Mouse (Mus musculus) spleen, postnatal 36 days (tissue): ENCODE data around the gene Scnn1g.
A peak's percentile ranks its signal among the peaks of the same experiment; 100 is the strongest.

Source experiments
- DNase-seq, 2 experiments: peaks; one replicate each; pipeline ENCODE4 v3.0.0; 2022; ENCODE audit warnings: low spot score in 2 of 2, mixed read lengths in 1 of 2

The Scnn1g gene

GRCm38 (mm10) chr7:121734171-121734831 lies at the start of gene Scnn1g:
Scnn1g (plus strand) TSS chr7:121734479.
- DNase-seq, result peak; percentile 51 to 67

GRCm38 (mm10) chr7:121685140-121685984 lies 48.9 kb upstream of the Scnn1g start:
- DNase-seq, result no peak

DNA sequence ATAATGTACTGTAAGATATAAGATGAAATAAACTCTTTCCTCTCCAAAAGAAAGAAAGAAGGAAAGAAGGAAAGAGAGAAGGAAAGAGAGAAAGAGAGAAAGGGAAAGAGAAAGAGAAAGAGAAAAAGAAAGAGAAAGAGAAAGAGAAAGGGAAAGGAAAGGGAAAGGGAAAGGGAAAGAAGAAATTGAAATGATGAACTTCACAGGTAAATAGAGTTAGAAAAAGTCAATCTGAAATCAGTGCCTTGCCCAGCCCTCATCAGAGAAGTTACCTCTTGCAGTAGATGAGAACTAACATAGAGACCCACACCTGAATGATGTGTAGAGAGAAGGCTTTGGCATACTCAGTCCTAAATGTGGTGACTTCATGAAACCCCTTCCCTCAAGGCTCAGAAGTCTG lies 44.9 kb upstream of the Scnn1g start:
- no peak for DNase-seq

DNA sequence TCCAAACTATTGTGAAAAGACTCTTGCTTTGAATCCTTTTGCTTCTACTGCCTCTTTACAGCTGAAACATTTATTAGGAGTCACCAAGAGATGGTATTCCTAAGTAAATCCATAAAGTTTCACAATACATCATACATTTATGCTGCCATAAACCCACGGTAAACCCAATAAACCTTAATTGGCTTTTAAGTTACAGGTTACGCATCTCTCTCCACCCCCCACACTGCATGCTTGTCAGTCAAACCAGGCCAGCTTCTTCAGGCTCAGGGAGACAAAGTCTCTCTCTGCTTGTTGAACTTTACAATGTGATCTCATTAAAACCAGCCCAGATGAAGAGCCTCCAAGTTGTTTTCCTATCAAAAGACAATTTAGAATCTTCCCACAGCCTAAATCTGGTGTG lies 42.5 kb upstream of the Scnn1g start:
- no peak for DNase-seq

DNA sequence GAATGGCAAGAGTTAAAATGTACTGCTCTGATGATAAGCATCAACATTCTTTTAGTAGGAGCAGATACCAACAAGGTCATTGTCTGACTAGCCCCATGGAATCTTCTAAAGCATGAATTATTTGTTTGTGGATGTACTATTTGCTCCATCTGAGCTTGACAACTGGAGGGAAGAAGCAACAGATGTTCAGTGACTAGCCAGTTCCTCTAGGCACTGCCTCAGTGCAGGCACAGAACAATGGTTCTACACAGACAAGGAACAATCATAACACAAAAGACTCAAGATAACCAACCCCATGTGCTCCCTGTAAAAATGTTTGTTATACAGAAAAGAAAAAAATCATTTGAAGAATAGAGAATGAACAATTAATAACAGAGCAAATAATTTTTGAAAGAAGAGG lies 37.1 kb upstream of the Scnn1g start:
- DNase-seq, result no peak

DNA sequence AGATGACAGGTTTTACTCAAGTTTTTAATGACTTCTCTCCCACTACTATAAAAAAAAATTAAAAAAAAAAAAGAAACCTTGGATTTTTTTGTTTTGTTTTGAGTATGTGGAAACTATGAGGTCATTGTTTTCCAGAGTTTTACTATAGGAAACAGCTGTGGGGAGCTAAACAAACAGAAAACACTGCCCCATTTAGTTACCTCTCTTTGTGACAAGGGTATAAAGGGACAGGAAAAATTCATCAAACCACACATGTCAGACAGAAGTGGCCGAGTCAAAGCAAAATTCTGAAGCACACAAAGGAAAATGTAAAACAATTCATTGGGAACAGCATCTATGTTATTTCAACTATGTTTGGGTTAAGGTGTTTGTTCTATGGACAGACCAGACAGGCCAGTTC lies 36.7 kb upstream of the Scnn1g start:
- DNase-seq, result no peak

DNA sequence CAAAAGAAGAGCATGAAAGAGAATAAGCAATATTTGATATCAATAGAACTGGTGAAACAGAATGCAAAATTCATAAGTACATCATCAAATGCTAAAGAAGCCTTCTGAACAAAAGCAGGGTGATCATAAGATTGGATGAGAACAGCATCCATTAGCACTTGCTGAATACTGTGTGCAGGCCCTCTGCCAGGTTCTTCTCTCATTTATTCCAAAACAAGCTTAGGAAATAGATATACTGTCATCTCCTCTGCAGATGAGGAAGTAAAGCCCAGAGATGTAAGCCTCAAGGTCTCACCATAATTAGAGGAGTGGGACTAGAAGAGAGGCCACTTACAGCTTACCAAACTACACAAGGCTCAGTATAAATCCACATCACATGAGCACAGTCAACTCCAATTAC lies 35.1 kb upstream of the Scnn1g start:
- DNase-seq, result no peak

DNA sequence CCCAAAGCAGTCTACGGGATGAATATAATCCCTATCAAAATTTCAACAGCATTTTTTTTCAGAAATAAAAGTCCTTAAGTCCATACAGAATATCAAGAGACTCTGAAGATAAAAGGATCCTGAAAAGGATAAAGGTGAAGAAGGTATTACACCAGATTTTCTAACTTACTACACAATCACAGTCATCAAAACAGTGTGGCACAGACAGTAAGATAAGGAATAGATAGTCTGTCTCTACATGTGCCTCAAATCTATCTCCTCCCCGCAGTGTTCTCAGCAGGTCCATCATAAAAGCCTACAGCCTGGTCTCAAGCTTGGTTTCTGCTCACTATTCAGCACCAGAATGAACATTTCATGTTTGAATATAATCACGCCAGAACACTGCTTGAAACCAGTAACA lies 33.8 kb upstream of the Scnn1g start:
- DNase-seq, result no peak

DNA sequence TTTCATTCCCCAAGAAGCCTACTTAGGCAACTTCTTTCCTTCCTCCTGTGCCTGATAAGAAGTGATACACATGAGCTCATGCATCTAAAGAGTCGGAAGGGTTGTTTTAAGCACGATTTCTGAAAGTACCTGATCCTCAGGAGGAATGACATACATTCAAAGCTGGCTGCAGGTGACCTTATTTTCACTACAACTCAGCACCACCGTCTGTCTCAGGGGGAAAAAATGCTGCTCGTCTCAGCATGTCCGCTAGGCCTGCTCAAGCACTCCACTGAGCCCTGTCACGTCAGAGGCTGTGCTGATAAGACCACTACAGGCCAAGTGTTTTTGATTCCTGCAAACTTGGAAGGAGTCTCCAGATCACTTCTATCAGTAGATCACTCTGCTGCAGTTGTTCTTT lies 32.3 kb upstream of the Scnn1g start:
- no peak for DNase-seq

DNA sequence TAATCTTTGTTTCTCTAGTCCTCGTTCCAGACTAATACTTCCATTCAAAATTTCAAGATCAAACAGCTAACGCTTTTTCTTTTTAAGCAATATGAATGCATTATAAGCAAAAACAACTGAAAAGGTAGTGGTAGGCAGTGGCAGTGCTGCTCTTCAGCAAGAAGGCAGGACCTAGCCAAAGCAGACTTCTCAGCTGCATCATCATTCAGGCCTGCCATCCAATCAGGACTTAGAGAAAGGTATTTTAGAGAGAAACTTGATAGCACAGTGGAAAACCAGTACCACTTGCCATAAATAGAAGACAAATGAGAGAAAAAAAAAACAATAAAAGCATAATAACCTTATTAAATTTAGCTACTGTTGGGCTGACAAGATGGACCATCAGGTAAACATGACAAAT lies 29.2 kb upstream of the Scnn1g start:
- no peak for DNase-seq

- DNase-seq, result peak; percentile 21 to 25
Measured at GRCm38 (mm10) chr7:121706411-121707072, 27.7 kb upstream of the Scnn1g start.

DNA sequence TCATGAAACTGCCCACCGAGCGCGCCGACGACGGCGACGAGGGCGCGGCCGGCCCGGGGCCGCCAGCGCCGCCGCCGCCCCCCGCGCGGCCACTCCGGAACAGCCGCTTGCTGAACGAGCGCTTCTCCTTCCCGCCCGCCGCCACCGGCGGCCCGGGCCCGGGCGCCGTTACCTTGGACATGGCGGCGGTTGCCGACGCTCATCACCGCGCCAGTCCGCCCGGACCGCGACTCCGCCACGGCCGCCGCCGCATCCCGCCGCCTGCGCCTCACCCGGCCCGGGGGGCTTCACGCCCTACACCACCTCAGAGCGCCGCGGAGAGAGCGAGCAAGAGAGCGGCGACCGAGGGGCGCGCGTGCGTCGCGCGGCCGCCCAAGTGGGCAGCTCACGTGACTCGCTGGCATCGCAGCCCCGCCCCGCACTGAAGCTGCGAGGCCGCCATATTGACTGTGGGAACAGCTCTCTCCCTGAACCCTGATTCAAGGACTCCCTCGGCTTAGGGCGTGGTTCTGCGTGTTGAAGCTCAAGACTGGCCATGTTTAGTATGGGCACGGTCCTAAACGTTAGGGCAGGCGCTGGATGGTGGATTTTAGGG lies 27.1 kb upstream of the Scnn1g start, which contains the start of gene Usp31:
Gene Usp31 (minus strand): TSS at position 181 of the 595 bp plus-strand sequence.
- DNase-seq, result peak; percentile 93 to 95

DNA sequence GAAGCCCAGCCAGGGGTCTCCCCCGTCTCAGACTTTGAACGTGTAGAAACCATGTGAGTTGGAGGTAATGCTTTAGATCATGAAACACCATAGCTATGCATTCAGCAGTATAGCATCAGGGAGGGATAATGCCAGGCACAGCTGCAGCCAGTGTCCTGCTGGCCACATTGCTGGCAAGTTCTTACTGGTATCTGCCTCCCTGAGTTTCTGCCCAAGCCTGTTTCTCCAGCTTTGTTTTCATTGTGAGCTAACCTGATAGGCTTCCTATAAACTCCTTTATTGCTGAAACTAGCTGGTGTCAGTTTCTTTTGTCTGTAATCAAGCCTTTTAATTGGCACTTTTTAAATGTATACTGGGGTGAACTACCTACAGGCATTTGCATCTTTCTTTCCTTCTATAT lies 23.1 kb upstream of the Scnn1g start:
- no peak for DNase-seq

- no peak for DNase-seq
Measured at GRCm38 (mm10) chr7:121717031-121717430, 17.2 kb upstream of the Scnn1g start.

- no peak for DNase-seq
Measured at GRCm38 (mm10) chr7:121730225-121730624, 4.1 kb upstream of the Scnn1g start.

DNA sequence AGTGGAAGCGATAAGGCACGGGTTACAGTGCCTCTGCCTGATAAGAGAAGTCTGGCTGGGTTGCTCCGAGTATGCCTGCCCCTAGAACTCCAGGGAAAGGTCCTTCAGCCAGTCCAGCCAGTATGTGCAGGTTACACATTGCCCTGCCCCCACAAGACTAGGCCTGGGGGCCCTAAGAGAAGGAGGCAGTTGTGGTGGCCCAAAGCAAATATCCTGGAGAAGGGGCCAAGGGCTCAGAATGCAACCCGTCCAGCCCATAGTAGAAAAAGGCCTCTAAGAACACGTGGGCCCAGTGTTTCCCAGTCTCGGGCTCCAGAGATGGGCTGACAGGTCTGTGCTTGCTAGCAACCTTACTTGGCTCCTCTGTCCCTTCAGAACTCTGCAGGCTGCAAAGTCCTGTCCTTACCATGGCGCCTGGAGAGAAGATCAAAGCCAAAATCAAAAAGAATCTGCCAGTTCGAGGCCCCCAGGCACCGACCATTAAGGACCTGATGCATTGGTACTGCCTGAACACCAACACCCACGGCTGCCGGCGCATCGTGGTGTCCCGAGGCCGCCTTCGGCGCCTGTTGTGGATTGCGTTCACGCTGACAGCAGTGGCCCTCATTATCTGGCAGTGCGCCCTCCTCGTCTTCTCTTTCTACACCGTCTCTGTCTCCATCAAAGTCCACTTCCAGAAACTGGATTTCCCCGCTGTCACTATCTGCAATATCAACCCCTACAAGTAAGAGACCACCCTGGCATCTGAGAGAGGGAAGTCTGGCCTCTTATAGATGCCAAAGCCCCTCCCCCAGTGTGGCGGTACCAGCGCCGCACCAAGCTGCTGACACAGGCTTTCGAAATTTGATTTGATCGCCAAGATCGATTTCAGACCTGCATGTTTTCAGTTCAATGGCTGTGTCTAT lies 3.5 kb downstream of the Scnn1g start:
- no peak for DNase-seq

- DNase-seq, result no peak
Measured at GRCm38 (mm10) chr7:121750244-121750643, 16.0 kb downstream of the Scnn1g start.

DNA sequence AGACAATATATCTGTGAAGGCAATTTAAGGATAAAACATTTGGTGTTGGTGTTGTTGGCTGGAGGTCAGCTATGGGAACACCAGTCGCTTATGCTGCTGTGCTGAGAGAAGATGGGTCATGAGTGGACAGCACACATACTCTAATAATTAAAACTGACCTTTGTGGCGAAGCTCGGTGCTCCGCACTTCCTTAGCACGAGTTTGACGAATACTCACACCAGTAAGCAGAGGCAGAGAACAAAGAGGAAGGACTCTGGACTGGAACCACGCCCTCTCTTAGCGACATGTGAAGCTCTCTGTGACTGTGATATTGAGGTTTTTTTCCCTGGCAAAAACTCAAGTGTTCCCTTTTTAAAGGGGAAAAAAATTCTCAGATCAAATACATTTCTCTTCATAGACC lies 20.5 kb downstream of the Scnn1g start:
- DNase-seq, result no peak

- no peak for DNase-seq
Measured at GRCm38 (mm10) chr7:121763328-121763727, 29.0 kb downstream of the Scnn1g start.

DNA sequence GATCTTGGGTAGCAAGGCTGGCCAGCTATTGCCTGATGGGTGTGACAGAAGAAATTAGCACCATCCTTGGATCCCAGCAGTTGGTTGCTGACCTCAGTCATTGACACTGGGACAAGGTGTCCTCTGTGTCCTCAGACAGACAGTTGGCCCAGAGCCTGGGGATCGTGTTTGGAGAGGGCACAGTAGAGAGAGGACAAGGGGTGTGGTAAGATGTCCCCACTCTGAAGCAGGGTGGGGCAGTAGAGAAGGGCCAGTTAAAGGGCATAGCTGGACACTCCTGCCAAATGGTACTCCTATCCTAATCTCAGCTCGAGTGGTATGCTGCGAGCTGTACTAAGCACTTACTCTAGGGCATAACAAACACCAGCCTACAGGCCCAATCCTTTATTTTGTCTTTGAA lies 33.6 kb downstream of the Scnn1g start:
- DNase-seq, result no peak

DNA sequence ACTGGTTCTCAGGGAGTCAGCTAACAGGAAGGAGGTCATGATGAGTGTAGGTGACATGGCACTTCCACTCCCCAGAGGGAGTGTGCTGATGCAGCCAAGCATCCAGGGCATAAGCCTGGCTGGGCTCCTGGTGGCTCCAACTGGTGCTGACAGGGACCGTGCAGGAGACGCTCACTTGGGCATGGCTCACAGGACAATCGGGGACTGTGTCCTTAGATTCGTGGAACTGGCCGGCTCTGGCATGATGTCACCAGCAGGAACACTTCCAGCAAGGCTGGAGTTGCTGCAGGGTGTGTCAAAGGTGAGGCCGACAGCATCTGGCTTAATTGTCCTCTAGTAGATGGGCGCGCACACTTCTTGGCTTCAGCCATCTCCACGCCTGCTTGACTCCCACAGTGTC lies 34.7 kb downstream of the Scnn1g start:
- no peak for DNase-seq
